Mouse (Mus musculus): ENCODE results near the gene Xxylt1.

The Xxylt1 gene

GRCm38 (mm10) chr16:30960266-30960665, 121.0 kb downstream of the Xxylt1 start:
- no peak for DNase-seq (ENCODE audit: low read depth, low spot score)

GRCm38 (mm10) chr16:30959692-30960091, 121.5 kb downstream of the Xxylt1 start:
- no peak for DNase-seq (ENCODE audit: low read depth, low spot score)

- DNase-seq (ENCODE audit: low read depth, low spot score): no peak
Observed at GRCm38 (mm10) chr16:30956141-30956540, 125.1 kb downstream of the Xxylt1 start.

- DNase-seq (ENCODE audit: low read depth, low spot score): no peak
Observed at GRCm38 (mm10) chr16:30948636-30949035, 132.6 kb downstream of the Xxylt1 start.

- no peak for DNase-seq (ENCODE audit: low read depth, low spot score)
Observed at GRCm38 (mm10) chr16:30948216-30948615, 133.0 kb downstream of the Xxylt1 start.

GRCm38 (mm10) chr16:30944886-30945285, 136.3 kb downstream of the Xxylt1 start:
- no peak for DNase-seq (ENCODE audit: low read depth, low spot score)

- no peak for DNase-seq (ENCODE audit: low read depth, low spot score)
Observed at GRCm38 (mm10) chr16:30943919-30944318, 137.3 kb downstream of the Xxylt1 start.

- DNase-seq (ENCODE audit: low read depth, low spot score): peak; percentile 89
Observed at GRCm38 (mm10) chr16:30940699-30941098, 140.5 kb downstream of the Xxylt1 start.

GRCm38 (mm10) chr16:30939903-30940302, 141.3 kb downstream of the Xxylt1 start:
- peak; percentile 100 for DNase-seq (ENCODE audit: low read depth, low spot score)

GRCm38 (mm10) chr16:30939210-30939609, 142.0 kb downstream of the Xxylt1 start:
- DNase-seq (ENCODE audit: low read depth, low spot score): peak; percentile 75

- no peak for DNase-seq (ENCODE audit: low read depth, low spot score)
Observed at GRCm38 (mm10) chr16:30938664-30939063, 142.6 kb downstream of the Xxylt1 start.

- DNase-seq (ENCODE audit: low read depth, low spot score): no peak
Observed at GRCm38 (mm10) chr16:30937665-30938064, 143.6 kb downstream of the Xxylt1 start.

GRCm38 (mm10) chr16:30936471-30936870, 144.8 kb downstream of the Xxylt1 start:
- no peak for DNase-seq (ENCODE audit: low read depth, low spot score)

- peak; percentile 94 for DNase-seq (ENCODE audit: low read depth, low spot score)
Observed at GRCm38 (mm10) chr16:30936012-30936461, 145.2 kb downstream of the Xxylt1 start.

GRCm38 (mm10) chr16:30934967-30935690, 146.1 kb downstream of the Xxylt1 start:
- peak; percentile 56 for DNase-seq (ENCODE audit: low read depth, low spot score)

GRCm38 (mm10) chr16:30934205-30934780, 146.9 kb downstream of the Xxylt1 start:
- DNase-seq (ENCODE audit: low read depth, low spot score): no peak

GRCm38 (mm10) chr16:30933366-30933765, 147.9 kb downstream of the Xxylt1 start:
- DNase-seq (ENCODE audit: low read depth, low spot score): no peak

GRCm38 (mm10) chr16:30932791-30933190, 148.4 kb downstream of the Xxylt1 start:
- DNase-seq (ENCODE audit: low read depth, low spot score): no peak

GRCm38 (mm10) chr16:30932196-30932595, 149.0 kb downstream of the Xxylt1 start:
- no peak for DNase-seq (ENCODE audit: low read depth, low spot score)

- DNase-seq (ENCODE audit: low read depth, low spot score): no peak
Observed at GRCm38 (mm10) chr16:30929165-30929564, 152.1 kb downstream of the Xxylt1 start.

- no peak for DNase-seq (ENCODE audit: low read depth, low spot score)
Observed at GRCm38 (mm10) chr16:30928076-30928750, 153.0 kb downstream of the Xxylt1 start.

GRCm38 (mm10) chr16:30925496-30925895, 155.7 kb downstream of the Xxylt1 start:
- DNase-seq (ENCODE audit: low read depth, low spot score): no peak

GRCm38 (mm10) chr16:30923899-30924298, 157.3 kb downstream of the Xxylt1 start:
- no peak for DNase-seq (ENCODE audit: low read depth, low spot score)

Measured in R1 (cell line).